Mouse (Mus musculus) testis, adult 2 months (tissue): ENCODE data around the gene Fam13c. TPM values are rescaled to one million over a fixed set of nuclear protein-coding genes. Genes with fewer than 3 reads are reported as not detected.

Source experiments
- H3K27ac ChIP-seq: fragments of 200-500 bp; 2 replicates; pipeline ENCODE4 v1.5.1; 2012; ENCODE audit warnings: low read depth, low read length; ENCODE audit not compliant: control insufficient read depth, insufficient read depth
- H3K27me3 ChIP-seq: fragments of 200-500 bp; 2 replicates; pipeline ENCODE4 v1.6.1; 2012; ENCODE audit warnings: mild to moderate bottlenecking, low read length, moderate library complexity; ENCODE audit not compliant: control insufficient read depth, insufficient read depth
- H3K36me3 ChIP-seq: fragments of 200-500 bp; 2 replicates; pipeline ENCODE4 v1.6.1; 2012; ENCODE audit warnings: mild to moderate bottlenecking, low read length; ENCODE audit not compliant: control insufficient read depth, insufficient read depth
- H3K4me1 ChIP-seq: fragments of 200-500 bp; 2 replicates; pipeline ENCODE4 v1.6.1; 2012; ENCODE audit warnings: low read length; ENCODE audit not compliant: control insufficient read depth, insufficient read depth
- H3K4me3 ChIP-seq: fragments of 200-500 bp; 2 replicates; pipeline ENCODE4 v1.5.1; 2012; ENCODE audit warnings: low read depth, mild to moderate bottlenecking, low read length, moderate library complexity, mixed read lengths; ENCODE audit not compliant: control insufficient read depth
- CTCF ChIP-seq: fragments of 200-500 bp; IDR thresholded peaks from 2 replicates; pipeline ENCODE4 v1.5.1; 2012; ENCODE audit warnings: low read depth, mild to moderate bottlenecking, inconsistent platforms, low read length, moderate library complexity; ENCODE audit not compliant: control insufficient read depth, insufficient read depth, insufficient replicate concordance
- POLR2A ChIP-seq: fragments of 200-500 bp; IDR thresholded peaks from 2 replicates; pipeline ENCODE4 v1.6.1; 2012; ENCODE audit warnings: low read depth, mild to moderate bottlenecking, inconsistent platforms, low read length, moderate library complexity; ENCODE audit not compliant: control insufficient read depth
- polyA plus RNA-seq: library from polyadenylated mRNA; depleted of rRNA; stranded (reverse); fragments of >200 nt; gene quantifications from 2 replicates; pipeline ENCODE4 v1.2.3, GENCODE M21; 2012

Gene Fam13c
- polyA plus RNA-seq, 1 experiment: 2.2 TPM

GRCm38 (mm10) chr10:70539251-70539650 lies 99.0 kb downstream of the Fam13c start:
- no peaks in the 10 kb centered on the region for H3K4me1 ChIP-seq
- H3K27me3 ChIP-seq: no peaks in the 10 kb centered on the region
- TF ChIP-seq CTCF: no peak
- TF ChIP-seq POLR2A: no peak
- H3K27ac ChIP-seq: no peak overlapping the region
- H3K4me3 ChIP-seq: no peak overlapping the region
- H3K36me3 ChIP-seq: no peaks in the 10 kb centered on the region

- no peaks in the 10 kb centered on the region for H3K36me3 ChIP-seq
- H3K4me3 ChIP-seq: no peak overlapping the region
- no peaks in the 10 kb centered on the region for H3K27me3 ChIP-seq
- H3K27ac ChIP-seq: no peak overlapping the region
- TF ChIP-seq CTCF: no peak
- no peak for TF ChIP-seq POLR2A
- H3K4me1 ChIP-seq: no peaks in the 10 kb centered on the region
These were observed 100.3 kb downstream of the Fam13c start for GRCm38 (mm10) chr10:70540456-70541195.

- H3K4me1 ChIP-seq: no peaks in the 10 kb centered on the region
- H3K27ac ChIP-seq: no peak overlapping the region
- no peaks in the 10 kb centered on the region for H3K36me3 ChIP-seq
- H3K27me3 ChIP-seq: no peaks in the 10 kb centered on the region
- no peak overlapping the region for H3K4me3 ChIP-seq
- no peak for TF ChIP-seq POLR2A
These were observed 102.6 kb downstream of the Fam13c start for GRCm38 (mm10) chr10:70542857-70543256.

- no peaks in the 10 kb centered on the region for H3K36me3 ChIP-seq
- TF ChIP-seq POLR2A: no peak
- no peak for TF ChIP-seq CTCF
- no peaks in the 10 kb centered on the region for H3K4me1 ChIP-seq
These were observed 112.2 kb downstream of the Fam13c start for GRCm38 (mm10) chr10:70552531-70552930.

GRCm38 (mm10) chr10:70563636-70564035 lies 123.4 kb downstream of the Fam13c start:
- no peak for TF ChIP-seq POLR2A
- peak; percentile 46; the same call in 1 of the 2 replicates for TF ChIP-seq CTCF
- no peak overlapping the region for H3K4me3 ChIP-seq
- no peak overlapping the region for H3K27ac ChIP-seq
- peaks cover 2% of the 10 kb centered on the region for H3K36me3 ChIP-seq
- no peaks in the 10 kb centered on the region for H3K4me1 ChIP-seq
- H3K27me3 ChIP-seq: no peaks in the 10 kb centered on the region

More at GRCm38 (mm10) chr10:70552531-70552930, 112.2 kb downstream of the Fam13c start:
- Histone ChIP-seq H3K27ac (no peak overlapping the region), H3K4me3 (no peak overlapping the region), H3K27me3 (no peaks in the 10 kb centered on the region)

- H3K36me3 ChIP-seq: no peaks in the 10 kb centered on the region
- TF ChIP-seq CTCF: no peak
- TF ChIP-seq POLR2A: no peak
- H3K27ac ChIP-seq: no peak overlapping the region
- H3K4me1 ChIP-seq: no peaks in the 10 kb centered on the region
- no peak overlapping the region for H3K4me3 ChIP-seq
- H3K27me3 ChIP-seq: no peaks in the 10 kb centered on the region
These were observed 141.4 kb downstream of the Fam13c start for GRCm38 (mm10) chr10:70581556-70582211.

GRCm38 (mm10) chr10:70584171-70584570 lies 143.9 kb downstream of the Fam13c start:
- TF ChIP-seq CTCF: no peak
- TF ChIP-seq POLR2A: no peak
- no peaks in the 10 kb centered on the region for H3K27me3 ChIP-seq
- no peak overlapping the region for H3K4me3 ChIP-seq
- H3K4me1 ChIP-seq: no peaks in the 10 kb centered on the region
- no peaks in the 10 kb centered on the region for H3K36me3 ChIP-seq
- no peak overlapping the region for H3K27ac ChIP-seq
